Mouse (Mus musculus): ENCODE data around the gene Dhrs7b. TPM values are rescaled to one million over a fixed set of nuclear protein-coding genes. Genes with fewer than 3 reads are reported as not detected.

Dhrs7b gene
- polyA plus RNA-seq, 1 experiment from 2014 or later: 78.5 TPM

GRCm38 (mm10) chr11:60836897-60837296, 6.5 kb downstream of the Dhrs7b start:
- WGBS: 92% methylated on average over 6 of the region's 6 CpGs
- no peak for TF ChIP-seq CTCF (IDR thresholded peaks at IDR 0.05; ENCODE audit: low read depth)
- no peak overlapping the region for H3K4me3 ChIP-seq (ENCODE audit: low read depth, low read length)
- no peak for ATAC-seq
- H3K36me3 ChIP-seq (ENCODE audit: control insufficient read depth, insufficient read depth): 0 out of 2 replicates have a peak, but pooled peaks cover 3% of the 10 kb centered on the region
- H3K27ac ChIP-seq (ENCODE audit: low read depth, low read length): peak overlapping the region; percentile 22; the same call in 1 of the 2 replicates
- no peak overlapping the region for H3K9ac ChIP-seq (ENCODE audit: low read depth, low read length)
- H3K4me2 ChIP-seq (replicated peaks; ENCODE audit: low read depth): peak overlapping the region; percentile 52; the same call in 1 of the 2 replicates
- no peaks in the 10 kb centered on the region for H3K9me3 ChIP-seq (ENCODE audit: control insufficient read depth)
- H3K27me3 ChIP-seq (replicated peaks; ENCODE audit: control insufficient read depth, insufficient read depth, low read length): no peaks in the 10 kb centered on the region
- no peaks in the 10 kb centered on the region; the same call in 1 of the 2 replicates for H3K4me1 ChIP-seq (replicated peaks; ENCODE audit: control insufficient read depth, insufficient read depth, low read length)

- no peaks in the 10 kb centered on the region for H3K9me3 ChIP-seq (ENCODE audit: control insufficient read depth)
- H3K27ac ChIP-seq (ENCODE audit: low read depth, low read length): peak overlapping the region; percentile 88
- peak overlapping the region; percentile 52 for H3K4me2 ChIP-seq (replicated peaks; ENCODE audit: low read depth)
- ATAC-seq: peak; percentile 82
- TF ChIP-seq CTCF (IDR thresholded peaks at IDR 0.05; ENCODE audit: low read depth): no peak
- H3K9ac ChIP-seq (ENCODE audit: low read depth, low read length): no peak overlapping the region; the same call in 1 of the 2 replicates
- H3K27me3 ChIP-seq (replicated peaks; ENCODE audit: control insufficient read depth, insufficient read depth, low read length): no peaks in the 10 kb centered on the region
- peak overlapping the region; percentile 26; the same call in 1 of the 2 replicates for H3K4me3 ChIP-seq (ENCODE audit: low read depth, low read length)
- no peaks in the 10 kb centered on the region; the same call in 1 of the 2 replicates for H3K4me1 ChIP-seq (replicated peaks; ENCODE audit: control insufficient read depth, insufficient read depth, low read length)
- 44% methylated on average over 10 of the region's 10 CpGs for WGBS
- H3K36me3 ChIP-seq (ENCODE audit: control insufficient read depth, insufficient read depth): 0 out of 2 replicates have a peak, but pooled peaks cover 3% of the 10 kb centered on the region
Observed at GRCm38 (mm10) chr11:60837644-60838406, 7.4 kb downstream of the Dhrs7b start.

DNA sequence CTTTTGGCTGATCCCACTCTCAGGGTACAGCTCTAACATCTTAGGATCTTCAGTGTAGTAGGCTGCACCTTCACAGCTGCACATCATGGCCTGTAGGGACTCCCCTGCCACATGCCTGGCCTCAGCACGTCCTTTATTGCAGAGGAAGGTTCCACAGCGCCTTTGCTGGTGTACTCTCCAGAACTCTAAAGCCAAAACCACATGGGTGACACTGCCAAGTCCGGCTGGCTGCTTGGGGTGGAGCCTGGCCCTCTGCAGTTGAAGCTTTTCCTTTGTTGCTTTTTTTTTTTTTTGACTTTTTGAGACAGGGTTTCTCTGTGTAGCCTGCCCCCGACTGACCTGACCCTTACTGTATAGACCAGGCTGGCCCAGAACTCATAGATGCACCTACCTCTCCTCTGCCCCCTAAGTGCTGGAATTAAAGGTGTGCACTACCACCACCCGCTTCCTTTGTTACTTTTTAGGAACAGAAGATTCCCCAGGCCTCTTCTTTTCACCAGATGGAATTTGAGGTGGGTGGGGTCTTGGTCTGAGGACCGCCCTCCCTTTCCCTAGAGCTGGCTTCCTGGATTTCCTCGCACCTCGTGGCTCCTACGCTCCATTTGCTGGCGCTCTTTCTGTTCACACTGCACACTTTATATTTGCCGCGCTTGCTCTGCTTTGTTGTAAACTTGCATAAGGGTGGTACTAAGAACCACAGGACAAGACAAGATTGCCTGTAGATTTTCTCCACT, 11.2 kb downstream of the Dhrs7b start:
- no peak for ATAC-seq
- no peak overlapping the region for H3K4me2 ChIP-seq (replicated peaks; ENCODE audit: low read depth)
- no peak for TF ChIP-seq CTCF (IDR thresholded peaks at IDR 0.05; ENCODE audit: low read depth)
- H3K4me3 ChIP-seq (ENCODE audit: low read depth, low read length): no peak overlapping the region
- no peaks in the 10 kb centered on the region; the same call in 1 of the 2 replicates for H3K4me1 ChIP-seq (replicated peaks; ENCODE audit: control insufficient read depth, insufficient read depth, low read length)
- no peak overlapping the region for H3K27ac ChIP-seq (ENCODE audit: low read depth, low read length)
- H3K9ac ChIP-seq (ENCODE audit: low read depth, low read length): no peak overlapping the region
- H3K36me3 ChIP-seq (ENCODE audit: control insufficient read depth, insufficient read depth): peaks cover 18% of the 10 kb centered on the region
- H3K27me3 ChIP-seq (replicated peaks; ENCODE audit: control insufficient read depth, insufficient read depth, low read length): no peaks in the 10 kb centered on the region
- no peaks in the 10 kb centered on the region for H3K9me3 ChIP-seq (ENCODE audit: control insufficient read depth)
- WGBS: 79% methylated on average over 12 of the region's 12 CpGs

GRCm38 (mm10) chr11:60843412-60843811, 13.0 kb downstream of the Dhrs7b start:
- no peak for ATAC-seq
- Histone ChIP-seq H3K9me3 (ENCODE audit: control insufficient read depth) (no peaks in the 10 kb centered on the region), H3K9ac (ENCODE audit: low read depth, low read length) (no peak overlapping the region), H3K27me3 (replicated peaks; ENCODE audit: control insufficient read depth, insufficient read depth, low read length) (no peaks in the 10 kb centered on the region), H3K36me3 (ENCODE audit: control insufficient read depth, insufficient read depth) (peaks cover 32% of the 10 kb centered on the region), H3K4me3 (ENCODE audit: low read depth, low read length) (no peak overlapping the region), H3K27ac (ENCODE audit: low read depth, low read length) (no peak overlapping the region), H3K4me1 (replicated peaks; ENCODE audit: control insufficient read depth, insufficient read depth, low read length) (no peaks in the 10 kb centered on the region), H3K4me2 (replicated peaks; ENCODE audit: low read depth) (no peak overlapping the region)
- WGBS: 84% methylated on average over 5 of the region's 5 CpGs
- no peak for TF ChIP-seq CTCF (IDR thresholded peaks at IDR 0.05; ENCODE audit: low read depth)

DNA sequence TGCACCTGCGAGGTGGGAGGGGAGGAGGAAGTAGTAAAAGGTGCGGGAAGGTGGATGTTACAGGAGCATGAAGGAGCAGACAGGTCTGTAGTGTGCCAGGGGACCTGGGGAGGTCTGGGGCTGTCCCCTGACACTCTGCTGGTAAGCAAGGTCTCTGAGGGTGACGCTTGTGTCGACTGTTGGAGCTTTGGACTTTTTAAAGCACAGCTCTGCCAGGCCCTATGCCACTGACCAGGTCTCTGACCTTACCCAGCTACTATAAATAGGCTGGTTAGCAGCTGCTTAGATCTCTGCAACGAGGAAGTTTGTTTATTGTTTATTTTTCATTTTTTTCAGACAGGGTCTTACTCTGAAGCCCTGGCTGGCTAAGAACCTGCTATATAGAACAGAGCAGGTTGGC, 15.0 kb downstream of the Dhrs7b start:
- 66% methylated on average over 5 of the region's 5 CpGs for WGBS
- no peak for TF ChIP-seq CTCF (IDR thresholded peaks at IDR 0.05; ENCODE audit: low read depth)
- no peak for ATAC-seq

DNA sequence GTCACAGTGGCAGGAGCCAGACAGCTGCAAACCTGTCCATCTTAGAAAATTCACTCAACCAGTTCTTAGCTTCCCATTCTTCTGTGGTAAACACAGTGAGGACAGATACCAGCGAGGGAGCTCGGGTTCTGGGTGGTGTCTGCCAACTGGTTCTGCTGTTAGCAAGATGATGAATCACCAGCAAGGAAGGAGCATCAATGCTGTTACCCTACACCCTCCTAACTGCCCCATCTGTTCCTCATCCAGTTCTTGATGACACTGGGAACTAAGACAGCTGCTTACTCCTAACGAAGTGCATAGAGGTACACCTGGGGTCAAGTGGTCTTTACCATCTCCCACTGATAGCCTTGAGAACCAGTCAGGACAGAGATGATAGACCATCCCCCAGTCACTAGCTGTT, 26.2 kb downstream of the Dhrs7b start:
- H3K9me3 ChIP-seq (ENCODE audit: control insufficient read depth): no peaks in the 10 kb centered on the region
- H3K27me3 ChIP-seq (replicated peaks; ENCODE audit: control insufficient read depth, insufficient read depth, low read length): no peaks in the 10 kb centered on the region
- H3K4me2 ChIP-seq (replicated peaks; ENCODE audit: low read depth): no peak overlapping the region
- peaks cover 65% of the 10 kb centered on the region for H3K36me3 ChIP-seq (ENCODE audit: control insufficient read depth, insufficient read depth)
- WGBS: 55% methylated on average over 3 of the region's 3 CpGs
- no peak for ATAC-seq
- no peak overlapping the region for H3K4me3 ChIP-seq (ENCODE audit: low read depth, low read length)
- no peaks in the 10 kb centered on the region for H3K4me1 ChIP-seq (replicated peaks; ENCODE audit: control insufficient read depth, insufficient read depth, low read length)
- TF ChIP-seq CTCF (IDR thresholded peaks at IDR 0.05; ENCODE audit: low read depth): no peak
- no peak overlapping the region for H3K27ac ChIP-seq (ENCODE audit: low read depth, low read length)
- no peak overlapping the region for H3K9ac ChIP-seq (ENCODE audit: low read depth, low read length)

More for the DNA sequence above, 15.0 kb downstream of the Dhrs7b start:
- Histone ChIP-seq H3K27ac (ENCODE audit: low read depth, low read length) (no peak overlapping the region), H3K4me1 (replicated peaks; ENCODE audit: control insufficient read depth, insufficient read depth, low read length) (no peaks in the 10 kb centered on the region), H3K4me3 (ENCODE audit: low read depth, low read length) (no peak overlapping the region), H3K27me3 (replicated peaks; ENCODE audit: control insufficient read depth, insufficient read depth, low read length) (no peaks in the 10 kb centered on the region), H3K4me2 (replicated peaks; ENCODE audit: low read depth) (no peak overlapping the region), H3K9me3 (ENCODE audit: control insufficient read depth) (no peaks in the 10 kb centered on the region), H3K36me3 (ENCODE audit: control insufficient read depth, insufficient read depth) (peaks cover 45% of the 10 kb centered on the region), H3K9ac (ENCODE audit: low read depth, low read length) (no peak overlapping the region)
